Mouse (Mus musculus): Measurements from ENCODE around the gene Manbal. TPM values are rescaled to one million over a fixed set of nuclear protein-coding genes. Genes with fewer than 3 reads are reported as not detected.

Gene Manbal
- polyA plus RNA-seq, 1 experiment from 2014 or later: 78.4 TPM

DNA sequence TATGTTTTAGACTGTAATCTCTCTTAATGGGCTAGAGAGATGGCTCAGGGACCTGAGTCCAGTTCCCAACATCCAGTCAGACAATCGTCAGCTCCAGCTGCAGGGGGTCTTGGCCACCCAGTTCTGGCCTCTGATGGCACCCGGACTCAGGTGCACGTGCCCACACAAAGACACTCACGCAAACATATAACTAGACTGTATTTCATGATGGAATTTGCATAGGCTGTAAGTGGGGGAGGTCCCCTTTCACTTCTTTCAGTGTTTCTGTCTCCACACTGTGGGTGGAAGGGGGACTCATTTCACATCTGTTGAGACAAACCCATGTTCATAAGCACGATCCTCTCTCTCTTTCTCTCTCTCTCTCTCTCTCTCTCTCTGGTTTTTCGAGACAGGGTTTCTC, 33.1 kb downstream of the Manbal start:
- Histone ChIP-seq H3K27me3 (ENCODE audit: insufficient read depth, low read length) (no peaks in the 10 kb centered on the region), H3K4me3 (replicated peaks; ENCODE audit: low read depth, low read length) (no peak overlapping the region), H3K4me2 (ENCODE audit: low read length) (no peak overlapping the region), H3K27ac (no peak overlapping the region), H3K36me3 (ENCODE audit: insufficient read depth, low read length) (peaks cover 17% of the 10 kb centered on the region), H3K4me1 (replicated peaks; ENCODE audit: insufficient read depth, low read length) (no peaks in the 10 kb centered on the region), H3K9me3 (replicated peaks; ENCODE audit: low read length) (no peaks in the 10 kb centered on the region), H3K9ac (ENCODE audit: low read depth, low read length) (no peak overlapping the region)
- 88% methylated on average over 6 of the region's 6 CpGs for WGBS
- ATAC-seq (replicated peaks; ENCODE audit: low FRiP score, low read depth): no peak
- no peak for TF ChIP-seq CTCF (IDR thresholded peaks at IDR 0.05; ENCODE audit: low read depth)
- DNase-seq (ENCODE audit: low spot score): no peak

DNA sequence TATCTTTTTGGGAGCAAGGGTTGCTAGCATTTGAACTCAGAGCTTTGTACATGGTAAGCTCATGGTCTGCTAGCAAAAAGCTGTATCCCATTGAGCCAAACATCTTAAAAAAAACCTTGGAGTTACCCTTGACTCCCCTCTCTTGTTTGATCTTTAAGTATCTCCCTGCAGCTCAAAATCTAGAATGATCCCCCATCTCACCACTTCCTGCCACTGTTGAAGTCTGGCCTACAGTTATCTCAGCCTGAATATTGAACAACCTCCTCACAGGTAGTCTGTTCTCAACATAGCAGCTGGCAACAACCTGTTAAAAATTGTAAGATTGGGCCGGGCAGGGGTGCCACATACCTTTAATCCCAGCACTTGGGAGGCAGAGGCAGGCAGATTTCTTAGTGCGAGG, 33.9 kb downstream of the Manbal start:
- Histone ChIP-seq H3K4me3 (replicated peaks; ENCODE audit: low read depth, low read length) (no peak overlapping the region), H3K36me3 (ENCODE audit: insufficient read depth, low read length) (peaks cover 12% of the 10 kb centered on the region), H3K4me2 (ENCODE audit: low read length) (no peak overlapping the region), H3K4me1 (replicated peaks; ENCODE audit: insufficient read depth, low read length) (no peaks in the 10 kb centered on the region), H3K9ac (ENCODE audit: low read depth, low read length) (no peak overlapping the region), H3K27ac (no peak overlapping the region), H3K27me3 (ENCODE audit: insufficient read depth, low read length) (no peaks in the 10 kb centered on the region), H3K9me3 (replicated peaks; ENCODE audit: low read length) (no peaks in the 10 kb centered on the region)
- no peak for TF ChIP-seq CTCF (IDR thresholded peaks at IDR 0.05; ENCODE audit: low read depth)
- WGBS: 96% methylated on average over 2 of the region's 2 CpGs
- DNase-seq (ENCODE audit: low spot score) (no peak), ATAC-seq (replicated peaks; ENCODE audit: low FRiP score, low read depth) (no peak)

DNA sequence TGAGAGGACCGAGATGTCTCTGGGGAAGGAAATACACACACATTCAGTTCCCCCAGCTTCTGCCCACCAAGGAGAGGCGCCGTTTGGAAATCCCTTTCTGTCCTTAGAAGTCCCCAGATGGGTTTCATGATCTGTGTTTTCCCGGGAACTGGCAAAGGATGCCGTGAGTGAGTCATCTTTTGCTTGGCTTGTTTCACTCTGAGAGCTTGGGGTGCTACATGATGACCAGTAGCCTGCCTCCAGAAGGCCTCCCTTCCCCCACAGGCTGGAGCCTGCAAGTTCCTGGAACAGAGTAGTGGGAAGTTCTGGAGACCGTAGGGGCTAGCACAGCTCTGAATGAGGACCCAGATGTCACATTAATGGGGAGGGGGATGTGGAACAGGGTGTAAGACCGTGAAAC, 40.2 kb downstream of the Manbal start:
- 0 out of 2 replicates have a peak, but pooled peaks cover 4% of the 10 kb centered on the region for H3K4me1 ChIP-seq (replicated peaks; ENCODE audit: insufficient read depth, low read length)
- DNase-seq (ENCODE audit: low spot score) (no peak), ATAC-seq (replicated peaks; ENCODE audit: low FRiP score, low read depth) (no peak)
- no peaks in the 10 kb centered on the region for H3K9me3 ChIP-seq (replicated peaks; ENCODE audit: low read length)
- H3K27me3 ChIP-seq (ENCODE audit: insufficient read depth, low read length): no peaks in the 10 kb centered on the region
- no peak for TF ChIP-seq CTCF (IDR thresholded peaks at IDR 0.05; ENCODE audit: low read depth)
- no peaks in the 10 kb centered on the region for H3K36me3 ChIP-seq (ENCODE audit: insufficient read depth, low read length)
- H3K9ac ChIP-seq (ENCODE audit: low read depth, low read length): no peak overlapping the region
- no peak overlapping the region for H3K4me3 ChIP-seq (replicated peaks; ENCODE audit: low read depth, low read length)
- WGBS: 83% methylated on average over 7 of the region's 7 CpGs
- H3K4me2 ChIP-seq (ENCODE audit: low read length): no peak overlapping the region
- H3K27ac ChIP-seq: no peak overlapping the region

DNA sequence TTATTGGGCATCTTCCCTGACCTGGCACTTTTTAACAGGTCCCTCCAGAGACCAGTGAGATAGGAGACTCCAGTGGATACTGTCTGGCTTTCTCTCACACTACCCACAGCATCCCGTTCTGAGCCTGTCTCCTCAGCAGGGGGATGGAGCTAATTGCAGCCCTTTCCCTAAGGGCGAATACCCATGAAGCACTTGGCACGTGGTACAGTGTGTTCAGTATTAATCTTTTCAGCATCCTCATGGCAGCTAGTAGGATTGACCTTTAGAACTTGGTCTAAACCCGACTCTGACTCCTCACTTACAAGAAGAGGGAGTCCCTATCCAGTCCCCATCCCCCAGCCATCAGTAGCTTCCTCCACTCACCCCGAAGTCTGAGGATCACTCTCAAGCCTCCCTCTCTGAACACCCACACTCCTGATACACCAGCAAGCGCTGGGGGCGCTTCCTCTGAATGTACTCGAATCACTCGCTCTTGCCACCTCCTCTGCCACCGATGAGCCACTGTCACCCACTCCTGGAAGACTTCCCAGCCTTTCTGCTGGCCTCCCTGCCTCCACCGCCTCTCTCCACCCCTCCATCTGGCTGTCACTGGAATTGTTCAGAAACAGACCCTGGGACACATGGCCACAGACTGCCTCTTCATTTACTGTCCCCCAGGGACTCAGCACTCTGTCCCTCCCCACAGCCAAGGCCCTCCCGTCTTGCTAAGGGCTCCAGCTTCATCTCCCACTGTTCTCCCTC, 42.6 kb downstream of the Manbal start:
- no peak overlapping the region for H3K4me2 ChIP-seq (ENCODE audit: low read length)
- no peaks in the 10 kb centered on the region for H3K36me3 ChIP-seq (ENCODE audit: insufficient read depth, low read length)
- no peak overlapping the region for H3K9ac ChIP-seq (ENCODE audit: low read depth, low read length)
- H3K27ac ChIP-seq: no peak overlapping the region
- H3K4me1 ChIP-seq (replicated peaks; ENCODE audit: insufficient read depth, low read length): 0 out of 2 replicates have a peak, but pooled peaks cover 4% of the 10 kb centered on the region
- DNase-seq (ENCODE audit: low spot score): no peak
- H3K9me3 ChIP-seq (replicated peaks; ENCODE audit: low read length): no peaks in the 10 kb centered on the region
- H3K4me3 ChIP-seq (replicated peaks; ENCODE audit: low read depth, low read length): no peak overlapping the region
- no peaks in the 10 kb centered on the region for H3K27me3 ChIP-seq (ENCODE audit: insufficient read depth, low read length)
- WGBS: 60% methylated on average over 12 of the region's 12 CpGs
- no peak for ATAC-seq (replicated peaks; ENCODE audit: low FRiP score, low read depth)
- no peak for TF ChIP-seq CTCF (IDR thresholded peaks at IDR 0.05; ENCODE audit: low read depth)

DNA sequence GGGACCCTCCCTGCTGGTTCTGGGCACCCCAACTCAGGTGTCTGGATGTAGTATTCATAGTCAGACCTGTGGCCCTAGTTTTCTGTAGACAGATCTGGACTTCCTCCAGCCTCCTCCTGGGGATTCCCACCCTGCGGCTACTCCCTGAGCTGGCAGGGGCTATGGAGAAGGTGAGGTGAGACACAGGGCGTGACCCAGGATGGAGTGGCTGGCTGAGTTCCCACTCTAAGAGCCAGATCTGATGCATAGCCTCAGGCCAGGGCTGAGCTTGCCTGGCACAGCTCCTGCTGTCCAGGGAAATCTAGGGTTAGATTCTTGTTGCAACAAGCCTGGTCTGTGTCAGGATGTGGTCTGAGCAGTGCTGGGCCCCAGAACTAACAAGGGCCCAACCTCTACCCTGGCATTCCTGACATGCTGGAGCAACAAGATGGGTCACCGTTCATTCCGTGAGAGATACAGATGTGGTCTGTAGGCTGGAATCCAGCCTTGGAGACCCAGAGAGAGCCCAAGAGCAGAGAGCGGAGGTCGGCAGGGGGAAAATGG, 43.8 kb downstream of the Manbal start:
- H3K9me3 ChIP-seq (replicated peaks; ENCODE audit: low read length): no peaks in the 10 kb centered on the region
- no peaks in the 10 kb centered on the region for H3K36me3 ChIP-seq (ENCODE audit: insufficient read depth, low read length)
- no peak overlapping the region for H3K27ac ChIP-seq
- ATAC-seq (replicated peaks; ENCODE audit: low FRiP score, low read depth) (no peak), DNase-seq (ENCODE audit: low spot score) (no peak)
- no peak for TF ChIP-seq CTCF (IDR thresholded peaks at IDR 0.05; ENCODE audit: low read depth)
- H3K9ac ChIP-seq (ENCODE audit: low read depth, low read length): no peak overlapping the region
- no peak overlapping the region for H3K4me2 ChIP-seq (ENCODE audit: low read length)
- no peak overlapping the region for H3K4me3 ChIP-seq (replicated peaks; ENCODE audit: low read depth, low read length)
- WGBS: 81% methylated on average over 6 of the region's 6 CpGs
- 0 out of 2 replicates have a peak, but pooled peaks cover 4% of the 10 kb centered on the region for H3K4me1 ChIP-seq (replicated peaks; ENCODE audit: insufficient read depth, low read length)
- H3K27me3 ChIP-seq (ENCODE audit: insufficient read depth, low read length): no peaks in the 10 kb centered on the region

DNA sequence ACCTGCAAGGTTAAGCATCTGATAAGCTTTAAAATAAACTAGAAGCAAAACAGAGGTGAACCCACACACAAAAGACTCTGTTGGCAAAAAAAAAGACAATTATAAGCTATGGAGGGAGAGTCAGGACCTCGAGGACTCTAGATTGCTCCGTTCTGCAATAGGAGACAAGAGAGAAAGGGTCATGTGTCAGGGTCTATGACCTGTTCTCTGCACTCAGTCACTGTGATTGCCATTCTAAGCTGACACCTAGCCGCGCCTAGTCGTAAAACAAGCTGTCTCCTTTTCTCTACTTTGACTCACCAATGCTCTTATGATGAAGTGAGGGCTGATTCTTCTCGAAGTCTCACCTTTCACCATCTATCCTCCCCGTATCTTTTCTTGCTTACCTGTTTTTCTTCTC, 45.1 kb downstream of the Manbal start:
- WGBS: 31% methylated on average over 7 of the region's 7 CpGs
- ATAC-seq (replicated peaks; ENCODE audit: low FRiP score, low read depth): no peak

More for the DNA sequence above, 45.1 kb downstream of the Manbal start:
- H3K4me3 ChIP-seq (replicated peaks; ENCODE audit: low read depth, low read length): no peak overlapping the region
- H3K9me3 ChIP-seq (replicated peaks; ENCODE audit: low read length): no peaks in the 10 kb centered on the region
- 0 out of 2 replicates have a peak, but pooled peaks cover 4% of the 10 kb centered on the region for H3K4me1 ChIP-seq (replicated peaks; ENCODE audit: insufficient read depth, low read length)
- no peaks in the 10 kb centered on the region for H3K27me3 ChIP-seq (ENCODE audit: insufficient read depth, low read length)
- no peak overlapping the region for H3K4me2 ChIP-seq (ENCODE audit: low read length)
- no peak for TF ChIP-seq CTCF (IDR thresholded peaks at IDR 0.05; ENCODE audit: low read depth)
- no peak overlapping the region for H3K9ac ChIP-seq (ENCODE audit: low read depth, low read length)
- H3K36me3 ChIP-seq (ENCODE audit: insufficient read depth, low read length): no peaks in the 10 kb centered on the region
- no peak overlapping the region for H3K27ac ChIP-seq
- no peak for DNase-seq (ENCODE audit: low spot score)

All from kidney, postnatal 0 days (tissue).